Mouse (Mus musculus) brain, embryonic 18.5 days (tissue): ENCODE measurements around the gene Pgm5.

Experiments used
- DNase-seq: peaks from one replicate; pipeline ENCODE4 v3.0.0-alpha.2; 2012; ENCODE audit warnings: low read depth, low spot score

Gene Pgm5

DNA sequence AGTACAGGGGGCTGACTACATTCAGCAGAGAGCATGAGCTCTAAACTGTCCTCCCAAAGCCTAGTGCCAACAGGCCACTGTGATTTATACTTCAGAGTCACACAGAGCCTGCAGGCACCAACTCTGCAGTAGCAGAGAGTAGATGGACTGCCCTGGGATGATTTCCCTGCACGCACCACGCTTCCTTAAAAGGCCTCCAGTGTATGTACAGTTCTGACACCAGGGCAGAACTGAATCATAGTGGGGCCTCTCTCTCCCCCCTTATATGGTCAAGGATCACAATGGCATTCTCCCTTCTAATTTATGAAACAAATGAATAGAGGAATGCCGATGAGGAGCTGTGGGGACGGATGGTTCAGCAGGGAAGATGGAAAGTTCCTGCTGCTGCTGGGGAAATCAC is 91.3 kb downstream of the Pgm5 start:
- no peak for DNase-seq

DNA sequence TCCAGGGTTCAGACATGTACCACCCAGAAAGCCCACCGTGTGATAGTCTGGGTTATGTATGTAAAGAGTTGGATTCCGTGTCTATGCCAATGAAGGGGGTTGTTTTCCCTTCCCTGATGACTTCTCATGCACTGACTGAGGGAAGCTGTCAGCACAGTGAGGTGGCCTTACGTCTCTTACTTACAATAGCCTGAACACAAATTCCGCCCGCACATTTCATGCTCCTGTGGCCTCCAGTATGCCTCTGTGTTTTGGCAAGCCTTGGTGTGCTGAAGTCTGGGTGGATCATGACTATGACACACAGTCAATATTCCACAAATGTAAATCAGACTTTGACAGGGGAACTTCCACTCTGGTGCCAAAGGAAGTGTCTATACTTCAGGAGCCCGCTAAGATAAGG is 94.3 kb downstream of the Pgm5 start:
- no peak for DNase-seq

DNA sequence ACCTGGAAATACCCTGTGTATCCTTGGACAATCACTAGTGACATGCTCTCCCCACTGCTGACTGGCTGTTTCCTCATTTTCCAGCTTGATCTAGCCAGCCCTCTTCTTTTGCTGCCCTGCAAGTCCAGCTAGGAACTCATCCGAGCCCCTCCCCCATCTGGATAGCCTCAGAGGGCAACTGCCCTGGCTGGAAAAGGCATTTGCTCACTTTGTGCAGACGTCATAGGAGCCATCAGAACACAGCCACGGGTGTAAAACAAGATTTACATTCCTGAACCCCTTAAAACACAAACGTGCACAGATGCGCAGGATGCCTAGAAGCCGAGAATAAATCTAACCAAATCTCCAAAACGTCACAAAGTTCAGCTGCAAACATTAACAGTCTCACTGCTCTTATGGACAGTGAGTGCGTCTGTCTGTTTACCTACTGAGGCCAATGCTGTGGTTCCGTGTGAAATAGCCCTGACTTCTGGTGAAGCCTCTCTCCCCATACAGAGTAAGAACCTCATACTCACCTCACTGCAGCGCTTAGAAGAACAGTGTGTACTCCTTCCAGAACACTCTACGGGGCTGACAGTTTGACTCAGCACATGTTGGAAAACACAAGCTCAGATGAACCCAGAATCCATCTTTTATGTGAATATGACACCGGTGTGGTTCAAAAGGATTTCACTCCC is 99.0 kb downstream of the Pgm5 start:
- DNase-seq, result no peak

DNA sequence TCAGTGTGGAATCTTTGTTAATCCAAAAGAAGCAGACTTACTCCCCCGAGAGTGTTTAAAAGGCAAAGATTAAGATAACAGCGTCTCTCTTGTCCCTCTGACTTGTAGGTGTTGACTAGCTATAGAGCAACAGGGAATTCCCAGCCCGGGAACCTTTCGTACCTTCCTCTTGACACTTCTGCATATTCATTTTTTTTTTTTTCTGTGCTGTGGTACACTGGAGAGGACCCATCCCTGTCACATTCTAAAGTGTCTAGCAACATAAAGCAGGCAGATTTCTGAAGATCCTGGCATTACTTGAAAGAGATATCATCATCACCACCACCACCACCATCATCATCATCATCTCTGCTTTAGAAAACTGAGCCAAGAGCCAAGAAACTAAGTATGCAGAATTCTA is 105.0 kb downstream of the Pgm5 start:
- DNase-seq, result no peak

DNA sequence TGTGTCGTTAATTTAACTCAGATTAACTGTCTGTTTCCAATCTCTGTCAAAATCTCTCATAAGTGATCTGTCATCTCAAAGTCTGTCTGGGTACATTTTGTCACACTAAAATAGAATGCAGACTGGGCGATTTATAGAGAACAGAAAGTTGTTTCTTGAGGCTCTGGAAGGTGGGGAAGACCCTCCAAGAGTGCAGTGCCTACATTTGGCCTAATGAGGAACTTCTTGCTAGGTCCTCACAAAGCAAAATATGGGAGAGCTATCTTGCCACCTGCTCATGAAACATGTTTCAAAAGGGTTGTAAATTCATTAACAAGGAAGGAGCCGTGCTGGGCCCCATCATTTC is 107.2 kb downstream of the Pgm5 start:
- no peak for DNase-seq

DNA sequence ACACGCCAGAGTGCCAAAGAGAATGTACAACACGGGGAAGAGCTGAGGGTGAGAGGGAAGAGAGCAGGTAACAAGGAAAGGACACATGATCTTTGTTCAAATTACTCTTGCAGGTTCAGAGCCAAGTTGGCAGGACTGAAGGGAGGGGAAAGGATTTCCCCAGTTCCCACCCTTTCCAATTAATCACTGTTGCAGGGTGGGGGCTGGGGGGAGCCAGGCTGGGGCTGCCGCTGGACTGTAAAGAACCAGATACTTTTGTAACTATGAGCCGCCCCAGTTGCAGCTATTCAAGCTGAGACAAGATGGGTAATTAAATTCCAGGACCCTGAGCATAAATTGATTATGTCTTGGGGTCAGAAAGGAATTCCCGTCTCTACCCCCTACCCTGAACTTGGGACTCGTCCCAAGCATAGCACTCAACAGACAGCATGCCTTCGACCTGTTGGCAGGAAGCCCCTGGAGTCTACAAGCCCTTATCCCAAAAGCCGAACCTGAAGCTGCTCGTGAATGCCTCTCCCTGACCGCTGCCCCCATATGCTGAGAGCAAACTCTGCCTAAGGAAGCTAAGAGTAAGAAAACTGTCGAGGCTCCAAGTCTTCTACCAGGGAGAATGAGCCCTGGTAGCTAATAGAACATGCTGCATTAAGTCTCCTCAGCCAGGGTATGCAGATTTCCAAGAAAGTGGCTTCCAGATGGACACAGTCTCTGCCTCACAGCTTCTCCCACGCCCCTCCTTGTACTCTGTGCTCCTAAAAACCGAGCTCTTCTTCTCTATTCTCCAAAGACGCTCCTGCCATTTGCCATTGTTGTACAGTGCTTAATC is 107.8 kb downstream of the Pgm5 start:
- no peak for DNase-seq

DNA sequence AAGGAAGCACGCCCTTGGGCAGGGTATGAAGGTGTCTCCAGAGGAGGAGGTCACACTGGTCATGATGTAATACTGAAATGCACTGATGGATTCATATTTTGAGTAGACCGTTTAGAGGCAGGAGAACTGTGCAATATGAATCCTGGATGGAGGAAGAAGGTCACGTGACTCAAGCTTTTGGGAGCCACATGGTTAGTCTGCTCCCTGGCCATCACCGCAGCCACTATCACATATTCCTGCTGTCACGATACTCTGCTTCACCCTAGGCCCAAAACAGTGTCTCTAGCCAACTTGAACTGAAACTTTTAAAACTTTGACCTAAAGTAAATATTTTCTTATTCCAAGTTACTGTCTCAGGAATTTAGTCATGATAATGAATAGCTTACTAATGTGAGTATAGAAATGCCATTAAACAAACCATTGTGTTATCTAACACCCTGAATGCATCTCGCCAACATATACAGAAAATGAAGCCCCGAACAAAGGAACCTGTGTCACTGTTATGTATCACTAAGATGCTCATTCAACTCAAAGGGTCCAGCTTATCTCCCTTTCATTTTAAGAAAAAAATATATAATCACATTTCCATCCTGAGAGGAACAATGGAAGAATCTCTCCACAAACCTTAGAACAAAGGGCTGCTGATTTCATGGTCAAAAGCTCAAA is 108.6 kb downstream of the Pgm5 start:
- no peak for DNase-seq

DNA sequence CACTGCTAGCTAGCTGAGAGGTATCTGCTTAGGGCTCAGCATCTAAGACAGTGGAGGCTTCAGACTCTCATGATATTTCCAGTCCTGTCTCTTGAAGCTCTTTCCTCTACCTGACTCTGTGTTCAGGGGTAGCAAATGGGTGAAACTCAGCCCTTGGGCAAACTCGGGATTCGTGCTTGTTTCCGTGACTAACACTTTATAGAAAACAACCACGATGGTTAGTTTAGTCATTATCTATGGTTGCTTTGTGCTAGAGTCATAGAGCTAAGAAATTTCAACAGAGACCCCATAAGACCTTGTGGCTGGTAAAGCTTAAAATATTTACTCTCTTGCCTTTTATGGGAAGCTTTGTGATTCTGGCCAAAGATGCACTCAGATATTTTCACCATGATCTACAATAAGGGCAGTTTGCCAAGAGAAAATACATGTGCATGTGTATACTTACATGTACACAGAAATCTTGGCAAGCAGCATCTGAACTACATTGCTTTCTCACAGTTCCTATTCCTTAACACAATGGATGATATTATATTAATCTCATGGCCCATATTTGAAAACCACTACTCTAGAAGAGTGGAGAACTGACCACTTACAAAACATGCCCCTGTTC is 115.3 kb downstream of the Pgm5 start:
- no peak for DNase-seq

DNA sequence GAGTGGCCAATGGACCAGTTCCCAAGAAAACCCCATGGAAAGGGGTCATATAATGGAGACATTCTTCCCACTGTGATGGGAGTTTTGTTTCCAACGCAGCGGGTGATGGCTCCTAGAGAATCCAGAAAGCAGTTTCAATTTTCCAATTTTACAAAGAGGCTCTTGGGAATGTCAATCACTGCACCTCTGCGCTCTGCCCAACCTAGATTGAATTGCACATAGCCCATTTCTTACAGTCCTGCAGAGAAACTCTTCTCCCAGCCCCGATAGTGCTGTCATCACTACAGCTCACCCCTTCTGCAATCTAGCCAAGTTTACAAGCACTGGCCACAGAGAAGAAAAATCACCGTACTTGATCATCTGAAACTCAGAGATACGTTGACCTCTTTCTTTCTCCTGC is 119.0 kb downstream of the Pgm5 start:
- no peak for DNase-seq

DNA sequence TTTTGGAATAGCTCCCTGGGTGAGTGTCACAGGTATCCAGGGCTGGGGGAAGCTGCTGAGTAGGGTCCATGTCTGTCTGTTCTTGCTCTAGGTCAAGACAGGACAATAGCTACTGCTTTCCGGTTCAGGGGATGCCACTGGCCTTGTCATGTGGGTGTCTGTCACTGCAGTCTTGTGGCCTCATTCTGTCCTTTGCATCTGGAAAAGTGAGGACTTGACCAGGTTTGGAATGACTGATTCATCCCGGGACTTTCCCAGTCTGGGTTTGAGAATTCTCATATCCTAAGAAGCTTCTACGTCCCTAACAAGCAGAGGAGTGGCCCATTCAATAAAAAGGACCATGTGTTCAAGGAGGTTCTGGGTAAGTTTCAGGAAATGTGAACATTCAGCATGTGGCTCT is 122.9 kb downstream of the Pgm5 start:
- DNase-seq, result no peak

DNA sequence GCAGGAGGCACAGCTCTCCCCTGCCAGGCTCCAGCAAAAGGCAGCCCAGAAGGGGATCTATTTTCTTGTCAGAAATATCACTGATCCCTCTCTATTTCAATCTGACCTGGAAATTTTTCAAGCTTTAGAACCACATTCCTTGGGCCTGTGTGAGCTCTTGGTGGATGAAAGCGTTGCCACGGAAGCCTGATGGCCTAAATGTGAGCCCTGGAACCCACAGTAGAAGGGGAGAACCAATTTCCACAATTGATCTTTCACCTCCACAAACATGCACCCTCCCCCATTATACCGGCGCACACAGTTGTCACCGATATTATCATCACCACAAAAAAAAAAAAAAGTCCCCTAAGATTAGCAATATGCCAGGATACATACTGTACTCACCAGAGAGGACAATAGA is 123.6 kb downstream of the Pgm5 start:
- no peak for DNase-seq

DNA sequence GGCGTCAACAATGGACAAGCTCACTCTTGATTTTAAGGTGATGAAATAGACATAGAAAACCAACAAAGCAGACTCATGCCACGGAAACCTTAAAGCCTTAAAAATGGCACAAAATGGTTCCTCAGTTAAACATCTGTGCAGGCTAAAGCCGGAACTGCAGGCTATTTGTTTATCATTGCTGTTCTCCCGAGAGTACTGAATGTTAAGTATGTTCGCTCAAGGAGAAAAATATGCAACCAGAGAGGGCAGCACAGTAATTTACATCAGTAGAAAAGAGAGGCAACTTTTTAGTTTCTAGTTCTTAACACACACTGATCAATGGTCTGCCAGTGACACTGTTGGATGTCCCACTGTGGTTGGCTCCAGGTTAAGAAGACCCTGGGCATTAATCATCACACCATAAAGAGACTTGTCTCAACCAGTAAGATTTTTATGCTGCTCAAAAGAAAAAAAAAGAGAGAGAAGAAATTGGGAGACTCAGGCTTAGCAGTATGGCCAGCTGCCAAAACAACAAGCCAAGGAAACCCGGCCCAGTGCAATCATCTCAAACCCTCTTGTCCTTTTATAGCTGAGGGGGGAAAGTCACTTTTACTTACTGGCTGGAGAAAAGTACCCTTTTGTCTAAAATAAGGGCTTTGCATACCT is 126.0 kb downstream of the Pgm5 start:
- DNase-seq, result no peak

DNA sequence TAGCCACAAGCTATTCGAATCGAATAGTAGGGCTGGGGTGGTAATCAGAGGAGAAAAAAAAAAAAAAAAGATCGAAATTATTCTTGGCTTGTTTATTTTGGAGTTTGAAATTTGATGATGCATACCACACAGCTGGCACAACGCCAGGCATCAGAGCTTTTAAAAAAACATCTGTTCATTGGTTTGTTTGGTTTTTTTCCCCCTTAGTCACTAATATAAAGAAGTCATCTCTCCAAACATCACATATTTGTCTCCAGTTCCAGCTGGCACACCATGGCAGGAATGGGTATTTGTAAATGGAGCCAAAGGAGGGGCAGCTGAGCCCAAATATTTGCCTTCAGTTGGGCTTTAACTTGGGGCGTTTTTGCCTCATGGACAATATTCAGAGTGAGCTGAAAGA is 131.0 kb downstream of the Pgm5 start:
- DNase-seq, result no peak

DNA sequence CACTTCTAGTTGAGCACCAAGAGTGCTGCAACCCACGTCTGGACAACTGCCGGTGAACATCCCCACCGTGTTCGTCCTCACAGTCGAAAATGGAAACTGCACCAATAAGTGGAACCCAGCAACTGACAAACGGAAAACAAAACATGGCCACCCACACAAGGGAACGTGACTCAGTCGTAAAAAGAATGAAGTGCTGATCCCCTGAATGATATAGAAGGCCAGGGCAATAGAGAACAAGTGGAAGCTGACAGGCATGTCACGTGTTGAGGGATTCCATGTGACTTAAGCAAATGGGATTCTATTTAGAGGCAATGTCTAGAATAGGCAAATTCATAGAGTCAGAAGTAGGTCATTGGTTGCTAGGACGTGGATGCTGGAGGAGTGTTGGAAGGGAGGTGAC is 137.3 kb downstream of the Pgm5 start:
- DNase-seq, result no peak

DNA sequence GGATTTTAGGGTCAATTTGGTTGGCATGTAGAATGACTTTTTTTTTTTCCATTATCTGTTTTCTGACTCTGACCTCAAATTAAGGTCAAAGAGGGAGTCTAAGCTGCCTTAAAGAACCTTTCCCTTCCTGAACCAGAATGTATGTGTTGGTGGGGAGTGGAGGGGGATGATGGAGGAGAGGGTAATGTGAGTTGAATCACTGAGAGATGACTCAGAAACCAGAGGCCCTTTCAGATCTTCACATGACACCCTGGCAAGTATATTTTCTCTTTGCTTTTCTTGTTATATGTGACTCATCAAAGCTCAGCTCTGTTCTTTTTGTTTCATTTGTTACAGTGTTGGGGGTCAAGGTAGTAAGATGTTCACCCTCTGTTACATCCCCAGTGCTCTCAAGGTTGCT is 141.2 kb downstream of the Pgm5 start:
- no peak for DNase-seq

DNA sequence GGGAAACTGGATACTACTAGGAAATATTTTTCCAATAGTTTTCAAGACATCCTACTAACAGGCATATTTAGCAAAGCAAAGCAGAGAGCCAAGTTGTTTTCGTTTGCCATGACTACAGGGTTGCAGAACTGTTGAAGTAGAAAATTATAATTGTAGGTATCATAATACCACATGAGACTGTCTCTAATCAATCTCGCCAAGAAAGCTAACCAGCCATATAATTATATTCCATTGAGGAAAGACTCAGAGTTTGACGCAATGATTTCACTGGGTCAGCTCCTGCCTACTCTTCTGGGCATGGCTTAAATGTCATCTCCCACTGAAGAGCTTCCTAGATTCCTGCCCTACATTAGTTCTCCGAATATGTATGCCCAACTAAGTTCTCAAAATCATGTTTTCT is 142.2 kb downstream of the Pgm5 start:
- DNase-seq, result no peak

DNA sequence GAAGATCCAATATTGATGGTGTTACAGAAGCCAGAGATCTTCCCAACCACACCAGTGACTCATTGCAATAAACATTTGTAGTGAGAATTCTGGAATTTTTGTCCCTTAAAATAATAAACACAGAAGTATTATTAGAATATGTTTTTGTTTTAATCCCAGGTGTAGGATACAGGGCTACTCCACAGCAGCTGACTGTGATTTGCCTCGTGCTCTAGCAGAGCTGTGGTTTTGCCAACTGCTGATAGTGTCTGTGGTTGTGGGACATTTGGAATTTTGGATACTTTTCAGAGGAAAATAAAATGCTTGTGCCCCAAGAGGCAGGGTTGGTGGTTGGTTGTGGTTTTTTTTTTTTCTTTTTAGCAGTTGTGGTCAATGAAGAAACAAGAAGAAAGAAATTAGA is 143.6 kb downstream of the Pgm5 start:
- no peak for DNase-seq

DNA sequence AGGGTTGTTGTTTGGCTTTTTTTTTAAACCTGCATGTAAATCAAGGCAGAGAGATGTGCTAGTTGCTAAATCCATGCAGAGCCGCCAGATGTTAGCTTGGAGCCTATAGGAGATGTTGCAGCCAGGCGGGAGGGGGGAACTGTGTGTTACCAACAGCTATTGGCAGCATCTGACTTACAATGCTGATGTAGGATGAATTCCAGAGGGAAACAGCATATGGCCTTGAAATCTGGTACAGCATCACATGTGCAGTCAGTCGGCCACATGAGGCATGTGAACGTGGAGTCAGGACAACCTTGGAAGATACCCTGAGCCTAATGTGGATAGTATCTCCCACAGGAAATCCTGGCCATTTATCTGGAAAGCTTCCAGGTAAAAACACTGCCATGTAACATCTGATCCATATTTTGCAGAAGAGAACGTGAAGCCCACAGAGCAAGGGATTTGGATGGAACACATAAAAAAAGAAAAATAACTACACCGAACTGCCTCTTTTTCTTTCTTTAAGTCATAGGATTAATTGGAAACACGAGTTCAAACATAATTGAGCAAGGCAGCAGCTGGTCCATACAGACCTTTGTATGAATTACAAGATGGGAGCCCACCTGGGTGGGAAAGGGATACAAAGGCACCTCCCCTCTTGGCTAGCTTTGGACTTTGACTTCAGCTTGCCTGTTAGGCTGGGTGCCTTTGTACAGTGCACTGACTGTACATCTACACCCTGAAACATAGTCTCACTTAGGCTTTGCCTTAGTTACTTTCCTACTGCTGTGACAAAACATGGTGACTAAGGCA is 145.2 kb downstream of the Pgm5 start:
- DNase-seq, result no peak

DNA sequence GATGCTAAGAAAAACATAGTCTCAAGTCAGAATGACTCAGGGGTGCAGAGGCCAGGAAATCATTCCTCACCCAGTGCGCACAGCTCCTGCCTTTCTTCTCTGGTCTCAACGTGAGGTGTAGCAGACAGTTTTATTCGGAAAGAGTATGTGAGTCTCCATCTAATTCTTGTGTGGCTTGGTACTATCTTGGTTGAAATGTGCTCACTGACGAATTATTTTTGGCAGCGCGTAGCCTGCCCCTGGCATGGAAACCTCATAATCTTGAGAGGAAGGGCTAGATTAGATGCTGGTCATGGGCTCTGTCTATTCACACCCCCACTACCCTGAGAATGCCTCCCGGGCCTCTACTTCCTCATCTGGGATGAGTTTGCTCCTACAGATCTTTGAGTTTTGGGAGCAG is 153.6 kb downstream of the Pgm5 start:
- no peak for DNase-seq

DNA sequence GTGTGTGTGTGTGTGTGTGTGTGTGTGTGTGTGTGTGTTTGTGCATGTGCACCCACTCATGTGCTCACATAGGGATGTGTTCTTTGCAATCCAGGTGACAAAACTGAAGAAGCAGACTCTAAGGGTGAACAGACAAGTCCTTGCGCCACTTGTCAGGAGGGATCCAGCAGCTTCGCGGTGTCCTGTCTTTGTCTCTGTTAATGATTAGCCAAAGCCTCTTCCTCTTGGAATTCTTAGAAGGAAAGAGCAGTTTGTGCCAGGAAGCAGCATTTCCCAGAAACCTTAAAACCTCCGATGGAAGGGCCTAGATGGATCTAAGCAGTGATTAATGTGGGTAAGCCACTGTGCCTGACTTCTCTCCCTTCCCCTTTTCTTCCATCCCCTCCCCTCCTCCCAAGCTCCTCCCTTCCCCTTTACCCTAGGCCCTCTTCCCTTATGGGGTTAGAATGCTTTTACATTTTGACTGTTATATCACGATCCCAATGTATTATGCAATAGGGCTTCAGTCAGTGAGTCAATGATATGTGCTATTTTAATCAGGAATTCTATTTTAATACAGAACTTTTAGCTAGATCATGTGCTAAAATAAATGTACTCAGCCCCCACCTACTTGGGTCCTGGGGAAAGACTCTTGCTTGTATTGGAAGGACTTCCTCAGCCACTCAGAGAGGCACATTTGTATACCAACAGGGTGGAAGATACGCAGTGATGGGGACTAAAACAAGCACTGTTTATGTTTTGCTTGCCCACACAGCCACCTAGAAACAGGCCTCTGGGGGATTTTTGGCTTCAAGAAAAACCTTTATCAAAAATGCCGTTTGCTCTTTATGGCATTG is 154.4 kb downstream of the Pgm5 start:
- no peak for DNase-seq
